Mouse (Mus musculus) bone marrow macrophage, adult 2 months (primary cell): Measurements from ENCODE around the gene Gm4869. TPM values are rescaled to one million over a fixed set of nuclear protein-coding genes. Genes with fewer than 3 reads are reported as not detected.

Experiments
- H3K27ac ChIP-seq: 2 replicates; pipeline ENCODE4 v1.5.1; 2012; ENCODE audit warnings: low read depth, low read length; ENCODE audit not compliant: insufficient read depth
- H3K4me1 ChIP-seq: 2 replicates; pipeline ENCODE4 v1.6.1; 2012; ENCODE audit warnings: low read length; ENCODE audit not compliant: control insufficient read depth, insufficient read depth
- H3K4me3 ChIP-seq: 2 replicates; pipeline ENCODE4 v1.5.1; 2012; ENCODE audit warnings: mild to moderate bottlenecking, low read length, moderate library complexity; ENCODE audit not compliant: insufficient read depth
- CTCF ChIP-seq: IDR thresholded peaks from 2 replicates; pipeline ENCODE4 v1.5.1; 2012; ENCODE audit warnings: low read depth, mild to moderate bottlenecking, low read length, moderate library complexity
- POLR2A ChIP-seq: IDR thresholded peaks from 2 replicates; pipeline ENCODE4 v1.6.1; 2012; ENCODE audit warnings: mild to moderate bottlenecking, low read depth, low read length, borderline replicate concordance
- polyA plus RNA-seq: library from polyadenylated mRNA; stranded (reverse); fragments of >200 nt; gene quantifications from 2 replicates; pipeline ENCODE4 v1.2.4, GENCODE M21; 2012; ENCODE audit not compliant: missing spikeins, insufficient read depth, insufficient read length

The Gm4869 gene
- polyA plus RNA-seq, 1 experiment: not detected

GRCm38 (mm10) chr5:140506096-140506794, 60.8 kb downstream of the Gm4869 start:
- Histone ChIP-seq H3K4me3 (peak overlapping the region; percentile 89), H3K27ac (peak overlapping the region; percentile 50), H3K4me1 (peaks cover 55% of the 10 kb centered on the region)
- TF ChIP-seq POLR2A: no peak
- no peak for TF ChIP-seq CTCF

- TF ChIP-seq CTCF (no peak), POLR2A (no peak)
- Histone ChIP-seq H3K4me1 (peaks cover 44% of the 10 kb centered on the region), H3K27ac (peak overlapping the region; percentile 75), H3K4me3 (peak overlapping the region; percentile 89)
Observed at GRCm38 (mm10) chr5:140507466-140508208, 62.2 kb downstream of the Gm4869 start.

GRCm38 (mm10) chr5:140508686-140509085, 63.2 kb downstream of the Gm4869 start:
- Histone ChIP-seq H3K4me1 (peaks cover 50% of the 10 kb centered on the region), H3K4me3 (peak overlapping the region; percentile 89), H3K27ac (peak overlapping the region; percentile 75)
- no peak for TF ChIP-seq POLR2A
- no peak for TF ChIP-seq CTCF

- peak overlapping the region; percentile 89; the same call in 1 of the 2 replicates for H3K4me3 ChIP-seq
- no peak for TF ChIP-seq POLR2A
- TF ChIP-seq CTCF: no peak
- H3K27ac ChIP-seq: peak overlapping the region; percentile 75
- H3K4me1 ChIP-seq: peaks cover 55% of the 10 kb centered on the region
Observed at GRCm38 (mm10) chr5:140509204-140509603, 63.8 kb downstream of the Gm4869 start.

- H3K4me3 ChIP-seq: no peak overlapping the region
- TF ChIP-seq CTCF (no peak), POLR2A (no peak)
- no peak overlapping the region for H3K27ac ChIP-seq
- H3K4me1 ChIP-seq: peaks cover 60% of the 10 kb centered on the region
Observed at GRCm38 (mm10) chr5:140510012-140511000, 64.9 kb downstream of the Gm4869 start.

- H3K4me1 ChIP-seq: peaks cover 40% of the 10 kb centered on the region
- no peak overlapping the region for H3K4me3 ChIP-seq
- no peak overlapping the region; the same call in 1 of the 2 replicates for H3K27ac ChIP-seq
- no peak for TF ChIP-seq POLR2A
- no peak for TF ChIP-seq CTCF
Observed at GRCm38 (mm10) chr5:140513921-140514320, 68.5 kb downstream of the Gm4869 start.

GRCm38 (mm10) chr5:140514799-140515486, 69.5 kb downstream of the Gm4869 start:
- TF ChIP-seq POLR2A: no peak
- no peak for TF ChIP-seq CTCF
- Histone ChIP-seq H3K27ac (no peak overlapping the region), H3K4me1 (peaks cover 33% of the 10 kb centered on the region), H3K4me3 (no peak overlapping the region)

GRCm38 (mm10) chr5:140517159-140517920, 71.9 kb downstream of the Gm4869 start:
- TF ChIP-seq CTCF: no peak
- no peak for TF ChIP-seq POLR2A
- Histone ChIP-seq H3K4me1 (peaks cover 27% of the 10 kb centered on the region), H3K4me3 (no peak overlapping the region), H3K27ac (no peak overlapping the region)

- Histone ChIP-seq H3K4me1 (peaks cover 25% of the 10 kb centered on the region), H3K27ac (no peak overlapping the region), H3K4me3 (no peak overlapping the region)
- TF ChIP-seq POLR2A (no peak), CTCF (no peak)
Observed at GRCm38 (mm10) chr5:140517921-140518230, 72.4 kb downstream of the Gm4869 start.
